Mouse (Mus musculus): ENCODE results near the gene Brap.

DNA sequence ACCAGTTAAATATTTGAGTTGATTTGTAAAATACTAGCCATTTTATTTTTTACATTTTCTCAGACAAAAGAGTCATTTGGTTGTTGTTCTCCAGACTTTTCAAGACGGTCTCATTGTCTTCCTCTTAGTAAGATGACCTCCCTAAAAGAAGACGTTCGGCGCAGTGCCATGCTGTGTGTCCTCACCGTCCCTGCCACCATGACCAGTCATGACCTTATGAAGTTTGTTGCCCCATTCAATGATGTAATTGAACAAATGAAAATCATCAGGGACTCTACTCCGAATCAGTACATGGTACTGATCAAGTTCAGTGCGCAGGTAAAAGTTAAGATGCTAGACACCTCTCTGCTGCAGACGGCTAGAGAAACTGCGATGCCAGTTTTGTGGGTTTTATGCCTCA lies 4.6 kb downstream of the Brap start:
- TF ChIP-seq CTCF (IDR thresholded peaks at IDR 0.05; ENCODE audit: control insufficient read depth, insufficient read depth, low read length) (no peak), POLR2A (IDR thresholded peaks at IDR 0.05; ENCODE audit: borderline replicate concordance, control insufficient read depth, low read depth, low read length) (no peak)

Data from bone marrow, adult 2 months (tissue).